Mouse (Mus musculus): ENCODE results near the gene Gse1.

DNA sequence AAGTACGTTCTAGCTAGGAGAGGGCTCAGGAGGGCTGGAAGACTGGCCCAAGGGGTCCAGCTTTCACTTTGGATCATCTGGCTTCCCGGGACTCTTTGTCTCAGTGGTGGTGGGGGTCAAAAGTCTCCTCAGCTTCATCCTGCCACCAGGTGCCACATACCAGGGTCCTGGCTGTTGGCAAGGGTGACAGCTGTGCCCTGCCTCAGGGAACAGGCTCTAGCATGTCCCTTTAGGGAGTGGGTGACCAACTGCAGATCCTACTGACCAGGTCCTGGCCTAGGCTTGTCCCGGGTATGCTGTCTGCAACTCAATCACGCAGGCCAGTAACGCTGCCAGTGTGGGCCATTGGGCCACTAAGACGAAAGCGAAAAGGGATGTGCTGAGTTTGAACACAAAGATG lies 15.7 kb upstream of the Gse1 start:
- TF ChIP-seq CTCF (IDR thresholded peaks at IDR 0.05) (no peak), POLR2A (IDR thresholded peaks at IDR 0.05; ENCODE audit: insufficient read depth, low read depth, low read length) (no peak), EP300 (IDR thresholded peaks at IDR 0.05; ENCODE audit: insufficient read depth, low read depth, low read length) (no peak)

All from heart, adult 2 months (tissue).